Mouse (Mus musculus) heart, adult 11 months (tissue): Measurements from ENCODE around the gene Wdfy3.
"Not testable (repeated sequence)": the region's sequence is repeated elsewhere in the genome, so short reads cannot be mapped to it uniquely, and the experiment has no call there.

Experiments
- DNase-seq: peaks from one replicate; pipeline ENCODE4 v3.0.0; 2022

The Wdfy3 gene

DNA sequence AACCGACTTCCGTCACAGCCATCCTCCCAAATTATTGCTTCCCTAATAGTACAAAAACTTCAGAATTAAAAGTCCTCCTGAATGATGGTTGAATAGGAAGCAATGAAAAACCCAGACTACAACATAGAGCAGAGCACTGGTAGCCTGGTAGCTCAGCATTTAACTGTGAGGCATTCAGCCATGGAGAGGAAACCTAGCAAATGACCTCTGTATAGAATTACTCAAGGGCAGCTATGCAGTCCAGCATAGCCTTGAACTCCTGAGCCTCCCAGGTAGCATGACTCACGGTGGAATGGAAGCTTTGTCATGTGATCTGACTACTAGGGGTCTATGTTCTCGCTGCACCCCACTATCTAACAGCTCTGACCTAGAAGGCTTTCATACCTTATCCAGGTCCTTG lies 189.8 kb downstream of the Wdfy3 start:
- DNase-seq, result no peak

DNA sequence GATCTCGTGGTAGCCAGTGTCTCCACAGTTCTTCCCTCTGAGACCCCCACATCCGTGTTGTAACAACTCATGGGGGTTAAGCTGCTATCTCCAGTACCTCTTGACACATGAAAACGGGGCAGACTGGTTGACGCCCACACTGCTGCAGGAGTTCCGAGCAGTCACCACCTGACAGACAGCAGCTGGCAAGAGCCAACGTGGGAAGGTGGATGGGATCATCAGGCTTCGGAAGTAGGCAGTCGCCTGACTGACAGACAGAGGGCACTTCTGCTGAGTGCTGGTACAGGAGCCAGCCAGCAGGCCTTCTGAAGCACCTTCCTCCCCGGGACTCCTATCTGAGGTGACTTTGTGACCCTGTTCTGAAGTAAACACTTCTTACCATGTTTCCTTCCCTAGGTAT lies 191.3 kb downstream of the Wdfy3 start:
- DNase-seq, result no peak

DNA sequence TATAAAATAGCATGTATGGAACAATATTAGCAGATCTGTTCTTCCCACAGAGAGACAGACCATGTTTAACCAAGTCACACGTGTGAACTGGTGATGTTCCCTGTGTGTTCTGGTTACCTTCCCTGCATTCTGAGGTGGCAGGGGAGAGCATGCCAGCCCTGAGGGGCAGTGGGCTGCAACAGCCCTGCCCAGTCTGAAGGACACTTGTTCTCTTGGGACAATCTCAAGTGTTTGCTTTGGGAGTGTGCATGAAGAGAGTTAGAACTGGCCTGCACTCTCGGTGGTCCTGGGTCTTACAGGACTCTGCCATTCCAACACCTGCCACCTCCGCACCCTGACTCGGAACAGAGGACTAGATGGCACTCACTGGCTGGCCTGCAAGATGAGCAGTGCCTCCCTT lies 193.5 kb downstream of the Wdfy3 start:
- DNase-seq, result no peak

- peak; percentile 14 for DNase-seq
Measured at GRCm38 (mm10) chr5:101866722-101867121, 203.0 kb downstream of the Wdfy3 start.

GRCm38 (mm10) chr5:101863946-101864345 lies 205.8 kb downstream of the Wdfy3 start:
- peak; percentile 73 for DNase-seq

DNA sequence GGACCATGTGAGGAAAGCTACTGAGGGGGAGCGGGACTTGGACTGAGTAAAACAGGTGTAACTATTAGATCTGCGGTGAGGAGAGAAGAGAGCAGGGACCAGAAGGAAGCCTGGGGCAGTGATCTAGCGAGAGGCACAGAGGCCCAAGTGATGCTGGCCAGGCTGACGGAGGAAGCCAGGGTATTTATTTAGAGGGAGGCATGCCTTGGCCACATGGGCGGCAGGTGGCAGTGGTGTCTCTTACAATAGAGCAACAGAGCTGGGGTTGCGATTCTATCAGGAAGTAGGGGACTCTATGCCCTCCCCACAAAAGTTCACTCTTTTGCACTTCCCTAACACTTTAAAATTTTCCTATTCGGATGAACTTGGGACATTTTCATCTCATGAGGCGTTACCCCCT lies 207.1 kb downstream of the Wdfy3 start:
- no peak for DNase-seq

GRCm38 (mm10) chr5:101861786-101862571 lies 207.7 kb downstream of the Wdfy3 start:
- no peak for DNase-seq

- peak; percentile 83 for DNase-seq
Measured at GRCm38 (mm10) chr5:101858891-101859436, 210.8 kb downstream of the Wdfy3 start.

GRCm38 (mm10) chr5:101855475-101855874 lies 214.2 kb downstream of the Wdfy3 start:
- peak; percentile 67 for DNase-seq

- DNase-seq, result no peak
Measured at GRCm38 (mm10) chr5:101854667-101855066, 215.1 kb downstream of the Wdfy3 start.

- DNase-seq, result peak; percentile 86
Measured at GRCm38 (mm10) chr5:101854100-101854499, 215.6 kb downstream of the Wdfy3 start.

GRCm38 (mm10) chr5:101852116-101852680 lies 217.5 kb downstream of the Wdfy3 start:
- peak; percentile 81 for DNase-seq

DNA sequence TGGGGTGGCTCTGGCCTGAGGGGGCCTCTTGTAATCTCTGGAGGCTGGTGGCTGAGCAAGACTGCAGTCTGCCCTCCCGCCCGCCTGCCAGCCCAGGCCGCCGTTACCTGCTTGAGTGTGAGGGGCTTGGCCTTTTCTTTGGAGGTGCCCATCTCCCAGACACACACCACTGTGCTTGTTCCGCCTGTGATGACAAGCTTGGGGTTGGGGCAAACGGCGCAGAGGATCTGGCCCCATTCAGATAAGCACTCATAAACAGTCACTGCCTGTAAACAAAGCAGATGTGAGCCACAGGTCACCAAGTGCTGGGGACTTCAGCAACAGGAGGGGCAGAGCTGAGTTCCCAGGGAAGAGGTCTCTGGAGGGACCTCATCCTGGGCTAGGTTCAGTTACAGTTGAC lies 218.6 kb downstream of the Wdfy3 start:
- DNase-seq, result no peak

DNA sequence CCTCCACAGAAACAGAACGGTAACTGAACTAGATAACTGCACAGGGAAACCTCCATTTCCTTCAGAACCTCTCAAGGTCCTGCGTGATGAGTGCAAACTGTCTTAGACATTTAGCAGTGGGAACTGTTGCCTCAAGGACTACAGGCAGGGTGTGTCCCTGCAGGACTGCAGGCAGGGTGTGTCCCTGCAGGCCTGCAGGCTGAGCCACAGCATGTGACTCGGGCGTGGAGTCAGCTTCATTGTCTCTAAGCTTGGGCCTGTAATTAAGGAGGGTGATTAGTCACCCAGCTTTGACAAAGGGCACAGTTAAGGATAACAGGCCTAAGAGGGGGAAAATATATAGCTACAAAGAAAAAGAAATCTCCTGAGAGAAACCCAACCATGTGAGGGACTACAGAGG lies 222.0 kb downstream of the Wdfy3 start:
- DNase-seq, result no peak

DNA sequence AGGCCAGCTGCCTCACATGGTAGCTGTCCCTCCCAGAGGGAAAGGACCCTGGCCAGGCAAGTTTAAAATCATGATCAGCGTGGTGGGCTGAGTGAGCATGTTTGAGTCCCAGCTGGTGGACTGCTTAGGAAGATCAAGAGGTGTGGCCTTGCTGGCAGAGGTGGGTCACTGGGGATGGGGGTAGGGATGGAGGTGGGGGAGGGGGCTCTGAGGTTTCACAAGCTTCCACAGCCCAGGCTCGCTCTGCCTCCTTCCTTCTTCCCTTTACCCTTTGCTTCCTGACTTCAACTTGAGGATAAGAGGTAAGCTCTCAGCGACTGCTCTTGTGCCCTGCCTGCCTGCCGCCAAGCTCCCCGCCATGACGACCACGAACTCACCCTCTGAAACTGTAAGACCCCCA lies 222.4 kb downstream of the Wdfy3 start:
- no peak for DNase-seq

GRCm38 (mm10) chr5:101845930-101846329 lies 223.8 kb downstream of the Wdfy3 start:
- DNase-seq, result no peak

DNA sequence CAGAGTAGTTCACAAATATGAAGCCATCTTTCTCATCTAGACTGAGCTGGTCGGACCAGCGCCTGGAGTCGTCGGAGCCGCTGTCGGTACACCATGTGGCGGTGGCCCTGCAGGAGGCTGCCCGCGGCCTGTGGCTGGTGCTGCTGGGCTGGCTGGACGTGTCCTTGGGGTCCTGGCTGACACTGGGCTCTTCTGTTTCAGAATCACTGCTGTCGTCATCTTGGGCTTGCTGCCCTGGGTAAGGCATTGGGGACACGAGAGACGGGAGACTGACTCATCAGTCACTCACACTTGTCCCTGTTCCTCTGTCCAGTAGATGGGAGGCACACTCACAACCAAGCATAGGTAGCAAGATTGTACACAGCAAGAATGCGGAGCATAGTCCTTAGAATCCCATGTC lies 224.7 kb downstream of the Wdfy3 start:
- DNase-seq, result no peak

GRCm38 (mm10) chr5:101840476-101840875 lies 229.2 kb downstream of the Wdfy3 start:
- DNase-seq, result no peak

GRCm38 (mm10) chr5:101837605-101838004 lies 232.1 kb downstream of the Wdfy3 start:
- DNase-seq, result not testable (repeated sequence)

DNA sequence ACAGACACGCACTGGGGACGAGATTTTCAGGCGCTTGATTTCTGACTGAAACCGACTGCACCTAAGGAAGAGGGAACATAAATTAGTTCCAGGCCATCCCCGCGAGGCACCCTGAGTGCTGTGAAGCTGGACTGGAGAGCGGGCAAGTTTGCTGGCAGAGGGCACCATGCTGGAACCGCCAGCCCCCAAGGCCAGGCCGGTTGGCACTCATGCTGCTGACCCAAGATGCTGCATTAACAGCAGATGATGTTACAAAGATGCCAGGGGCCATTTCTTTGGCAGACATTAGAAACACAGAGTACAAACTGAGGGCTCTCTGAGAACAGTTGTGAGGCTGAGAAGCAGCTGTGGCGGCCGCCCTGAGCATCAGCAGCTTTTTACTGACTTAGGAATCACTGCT lies 233.5 kb downstream of the Wdfy3 start:
- DNase-seq, result no peak

DNA sequence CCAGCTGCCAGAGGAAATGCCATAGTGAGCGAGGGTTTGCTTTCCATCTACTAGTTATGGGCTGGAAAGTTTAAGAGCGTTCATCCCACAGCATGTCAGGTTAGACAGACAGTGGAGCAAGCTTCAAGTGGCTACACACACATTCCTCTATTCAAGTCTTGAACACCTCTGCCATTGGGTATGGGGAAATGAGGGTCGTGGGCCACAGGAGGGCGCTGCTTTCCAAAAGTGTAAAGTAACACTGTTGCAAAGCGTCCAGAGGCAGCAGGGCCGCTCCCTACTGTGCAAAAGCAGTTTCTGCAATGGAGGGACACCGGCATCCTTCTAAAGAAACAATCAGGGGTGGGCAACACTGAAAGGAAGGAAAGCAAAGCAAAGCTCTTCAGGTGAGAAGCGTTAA lies 235.8 kb downstream of the Wdfy3 start:
- no peak for DNase-seq

- DNase-seq, result no peak
Measured at GRCm38 (mm10) chr5:101832991-101833390, 236.7 kb downstream of the Wdfy3 start.

DNA sequence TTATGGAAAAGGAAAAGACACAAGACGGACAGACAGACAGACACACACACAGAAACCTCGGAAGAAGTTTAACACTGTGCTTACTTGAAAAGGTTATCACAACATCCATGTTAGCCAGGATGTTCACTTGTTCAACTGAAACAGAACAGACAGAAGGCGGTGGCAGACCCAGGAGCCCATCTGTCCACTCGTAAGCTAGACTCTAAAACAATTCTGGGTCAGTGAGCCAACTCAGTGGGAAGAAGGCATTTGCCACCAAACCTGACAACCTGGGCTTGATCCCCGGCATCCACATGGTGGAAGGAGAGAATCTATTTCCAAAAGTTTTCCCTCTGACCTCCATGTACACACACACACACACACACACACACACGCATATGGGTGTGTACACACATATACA lies 237.7 kb downstream of the Wdfy3 start:
- no peak for DNase-seq

DNA sequence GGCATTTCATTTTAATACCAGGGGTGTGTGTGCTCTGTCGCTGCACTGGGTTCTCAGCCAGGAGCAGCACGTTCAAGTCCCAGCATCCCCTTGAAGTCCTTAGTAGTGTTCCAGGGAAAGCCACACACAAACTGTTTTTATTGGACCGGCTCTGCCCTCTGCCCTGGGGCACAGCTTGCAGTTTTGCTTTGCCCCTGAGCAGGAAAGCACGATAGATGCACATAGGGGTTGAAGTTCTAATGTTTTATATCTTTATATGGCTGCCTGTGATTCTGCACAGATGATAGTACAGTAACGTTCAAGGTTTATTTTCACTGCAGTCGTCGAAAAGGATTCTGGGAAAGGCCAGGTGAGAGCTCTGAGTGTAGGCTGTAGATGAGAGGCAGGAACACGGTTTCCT lies 239.5 kb downstream of the Wdfy3 start:
- no peak for DNase-seq

DNA sequence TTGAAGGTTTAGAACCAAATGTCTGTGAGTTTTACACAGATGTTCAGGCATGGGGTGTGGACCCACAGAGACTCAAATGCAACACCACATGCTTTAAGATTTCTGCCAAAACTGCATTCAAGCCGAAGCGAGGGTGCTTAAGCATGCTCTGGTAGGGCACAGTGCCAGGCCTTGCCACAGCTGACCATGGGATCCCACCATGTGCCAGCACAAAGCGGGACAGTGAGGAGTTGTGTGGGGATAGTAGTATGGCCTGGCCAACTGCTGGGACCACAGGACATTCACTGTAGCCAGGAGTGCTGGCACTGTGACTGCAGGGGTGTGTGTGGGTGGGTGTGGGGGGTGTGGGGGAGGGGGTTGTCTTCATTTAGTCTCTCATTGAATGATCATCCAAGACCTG lies 240.8 kb downstream of the Wdfy3 start:
- no peak for DNase-seq
